Mouse (Mus musculus) cerebellum, postnatal 10 days (tissue): ENCODE measurements at regions not wholly inside any gene's neighbourhood (a gene's known extent, or its start where the extent isn't known, plus 50 kb on each side); places are given as distances from the start of the nearest gene placed in this dataset.

Source experiments
- DNase-seq, 2 experiments: peaks; one replicate each; pipeline ENCODE4 v3.0.0; 2021; ENCODE audit warnings: mixed read lengths in 2 of 2

DNA sequence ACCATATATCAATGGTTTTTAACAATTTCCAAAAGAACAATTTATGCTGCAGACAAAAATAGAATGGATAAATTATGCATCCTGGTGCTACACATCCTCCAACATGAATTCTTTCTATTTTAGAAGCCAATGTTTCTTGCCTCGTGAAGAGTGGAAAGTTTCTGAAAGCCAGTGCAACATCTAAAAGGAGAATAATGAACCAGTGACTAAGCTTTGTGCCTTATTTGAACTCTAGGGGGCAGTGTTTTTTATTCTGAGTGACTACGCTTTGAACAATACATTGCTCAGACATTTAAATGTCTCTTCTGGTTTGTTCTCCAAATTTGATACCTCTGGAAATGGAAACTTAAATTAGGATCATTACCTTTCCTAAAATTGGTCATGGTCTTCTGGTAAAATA, 78.0 kb downstream of the Yipf7 start:
- DNase-seq, result peak in 1 of 2 experiments; percentile 5
